Mouse (Mus musculus): ENCODE results near the gene Crygn. TPM values are rescaled to one million over a fixed set of nuclear protein-coding genes. Genes with fewer than 3 reads are reported as not detected.

The Crygn gene
- total and polyA plus RNA-seq, 3 experiments = 2.0 TPM; not detected in 2

DNA sequence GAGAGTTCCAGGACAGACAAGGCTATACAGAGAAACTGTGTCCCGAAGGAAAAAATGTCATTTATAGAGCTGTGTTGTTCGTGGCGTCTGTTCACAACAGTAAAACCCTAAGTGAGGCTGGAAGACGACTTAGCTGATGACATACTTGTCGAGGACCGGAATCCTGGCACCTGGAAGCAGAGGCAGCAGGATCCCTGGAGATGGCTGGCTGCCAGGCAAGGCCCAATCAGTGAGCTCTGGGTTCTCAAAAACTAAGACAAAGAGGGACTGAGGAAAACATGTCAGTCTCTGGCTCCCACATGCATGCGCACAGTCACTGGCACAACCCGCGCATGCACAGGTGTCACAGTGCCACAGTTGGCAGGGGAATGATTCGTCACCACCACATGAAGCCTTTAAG lies 20.2 kb downstream of the Crygn start:
- no peak for DNase-seq (ENCODE audit: extremely low read depth)
- no peaks in the 10 kb centered on the region for H3K36me3 ChIP-seq (replicated peaks in 1 of 2; ENCODE audit: control insufficient read depth in 1 of 2, insufficient read depth in 1 of 2, low read length in 1 of 2)
- no peaks in the 10 kb centered on the region for H3K9me3 ChIP-seq (replicated peaks; ENCODE audit: low read length)
- H3K4me2 ChIP-seq (ENCODE audit: insufficient read depth, low read depth, poor library complexity, severe bottlenecking) = no peak overlapping the region
- no peak for TF ChIP-seq MAFK (IDR thresholded peaks at IDR 0.05; ENCODE audit: insufficient replicate concordance, low read length)
- no peak for TF ChIP-seq SMC3 (IDR thresholded peaks at IDR 0.05; ENCODE audit: low read depth, low read length)
- no peak for TF ChIP-seq CHD2 (IDR thresholded peaks at IDR 0.05; ENCODE audit: low read length)
- no peak for TF ChIP-seq PAX5 (IDR thresholded peaks at IDR 0.05; ENCODE audit: low read length)
- no peak for TF ChIP-seq KAT2A (IDR thresholded peaks at IDR 0.05; ENCODE audit: insufficient replicate concordance, low read length)
- no peak for TF ChIP-seq ZNF384 (IDR thresholded peaks at IDR 0.05; ENCODE audit: low read depth, low read length)
- no peak for TF ChIP-seq MAX (IDR thresholded peaks at IDR 0.05; ENCODE audit: low read length)
- no peak for TF ChIP-seq CHD1 (IDR thresholded peaks at IDR 0.05; ENCODE audit: low read depth, low read length)
- TF ChIP-seq USF1 (IDR thresholded peaks at IDR 0.05; ENCODE audit: low read depth, low read length) = no peak
- TF ChIP-seq RCOR1 (conservative IDR thresholded peaks at IDR 0.05; ENCODE audit: low read depth, low read length) = no peak
- TF ChIP-seq NELFE (IDR thresholded peaks at IDR 0.05; ENCODE audit: low read depth, low read length) = no peak
- no peak overlapping the region for H3K9ac ChIP-seq (ENCODE audit: insufficient read depth, low read depth)
- H3K27ac ChIP-seq (ENCODE audit: insufficient read depth, low read depth) = no peak overlapping the region
- H3K4me1 ChIP-seq (ENCODE audit: control insufficient read depth in 1 of 2, insufficient read depth in 2 of 2) = no peaks in the 10 kb centered on the region
- no peaks in the 10 kb centered on the region for H3K27me3 ChIP-seq (replicated peaks)
- in situ Hi-C loops (cut with MboI; ENCODE audit: low pct_ligation_motif_present, low pct_unique_long_range_greater_than_20kb, low sequenced_read_pairs) (no loop called here), dilution Hi-C loops (cut with MboI; ENCODE audit: extremely low pct_ligation_motif_present, extremely low pct_unique_long_range_greater_than_20kb, low sequenced_read_pairs) (no loop called here)
- no peaks in the 10 kb centered on the region for H3K79me2 ChIP-seq (replicated peaks; ENCODE audit: control insufficient read depth, extremely low read depth, insufficient read depth, poor library complexity, severe bottlenecking)
- H3K4me3 ChIP-seq (replicated peaks in 1 of 3; ENCODE audit: low read depth in 2 of 3, low read length in 2 of 3, poor library complexity in 1 of 3) = no peak overlapping the region

- TF ChIP-seq UBTF (IDR thresholded peaks at IDR 0.05; ENCODE audit: low read depth, low read length) (no peak), CTCF (conservative IDR thresholded peaks at IDR 0.05 in 1 of 2, IDR thresholded peaks at IDR 0.05 in 1 of 2; ENCODE audit: low read depth in 2 of 2, low read length in 2 of 2) (no peak), ZC3H11A (IDR thresholded peaks at IDR 0.05; ENCODE audit: low read depth, low read length) (no peak), E2F4 (IDR thresholded peaks at IDR 0.05; ENCODE audit: insufficient replicate concordance, low read depth, low read length) (no peak), MXI1 (IDR thresholded peaks at IDR 0.05; ENCODE audit: low read depth, low read length) (no peak), MEF2A (IDR thresholded peaks at IDR 0.05; ENCODE audit: borderline replicate concordance, low read depth, low read length) (no peak)
- dilution Hi-C loops (cut with MboI; ENCODE audit: extremely low pct_ligation_motif_present, extremely low pct_unique_long_range_greater_than_20kb, low sequenced_read_pairs) (no loop called here), in situ Hi-C loops (cut with MboI; ENCODE audit: low pct_ligation_motif_present, low pct_unique_long_range_greater_than_20kb, low sequenced_read_pairs) (no loop called here)
- Histone ChIP-seq H3K9me3 (replicated peaks; ENCODE audit: low read length) (no peaks in the 10 kb centered on the region), H3K4me3 (replicated peaks in 1 of 3; ENCODE audit: low read depth in 2 of 3, low read length in 2 of 3, poor library complexity in 1 of 3) (no peak overlapping the region), H3K4me1 (ENCODE audit: control insufficient read depth in 1 of 2, insufficient read depth in 2 of 2) (no peaks in the 10 kb centered on the region), H3K9ac (ENCODE audit: insufficient read depth, low read depth) (no peak overlapping the region), H3K4me2 (ENCODE audit: insufficient read depth, low read depth, poor library complexity, severe bottlenecking) (no peak overlapping the region), H3K27ac (ENCODE audit: insufficient read depth, low read depth) (no peak overlapping the region), H3K79me2 (replicated peaks; ENCODE audit: control insufficient read depth, extremely low read depth, insufficient read depth, poor library complexity, severe bottlenecking) (no peaks in the 10 kb centered on the region), H3K36me3 (replicated peaks in 1 of 2; ENCODE audit: control insufficient read depth in 1 of 2, insufficient read depth in 1 of 2, low read length in 1 of 2) (no peaks in the 10 kb centered on the region), H3K27me3 (replicated peaks) (no peaks in the 10 kb centered on the region)
- no peak for DNase-seq (ENCODE audit: extremely low read depth)
Observed at GRCm38 (mm10) chr5:24733771-24734426, 23.9 kb downstream of the Crygn start.
